Mouse (Mus musculus) spleen, adult 18-20 months (tissue): ENCODE data around the gene Pkp4.

ENCODE experiments used
- DNase-seq, 2 experiments: peaks; one replicate each; pipeline ENCODE4 v3.0.0; 2022; ENCODE audit warnings: mixed read lengths in 2 of 2

Pkp4 gene

GRCm38 (mm10) chr2:59219997-59220789 lies 59.5 kb downstream of the Pkp4 start:
- no peak for DNase-seq

- DNase-seq: no peak
These were observed 65.7 kb downstream of the Pkp4 start for GRCm38 (mm10) chr2:59226383-59226782.

- DNase-seq: no peak
These were observed 66.4 kb downstream of the Pkp4 start for GRCm38 (mm10) chr2:59227011-59227410.

GRCm38 (mm10) chr2:59227508-59228263 lies 67.0 kb downstream of the Pkp4 start:
- no peak for DNase-seq

GRCm38 (mm10) chr2:59229250-59229895 lies 68.7 kb downstream of the Pkp4 start:
- DNase-seq: no peak

DNA sequence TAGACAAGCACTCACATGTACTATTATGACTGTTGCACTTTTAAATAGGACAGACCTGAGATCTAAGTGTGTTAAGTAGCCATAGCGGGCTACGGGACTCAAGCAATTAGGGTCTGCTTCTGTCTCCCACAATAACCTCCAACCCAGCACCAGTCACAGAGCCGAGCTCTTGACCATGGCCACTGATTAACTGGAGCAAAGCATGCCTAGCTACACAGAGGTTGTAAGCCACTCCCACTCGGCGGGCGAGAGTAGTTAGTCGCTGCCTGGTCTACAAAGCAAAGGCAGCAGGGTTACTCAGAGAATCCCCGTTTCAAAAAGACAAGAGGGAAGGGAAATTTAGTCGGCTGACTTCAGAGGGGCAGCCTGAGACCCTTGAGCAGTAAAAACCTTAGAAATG lies 70.0 kb downstream of the Pkp4 start:
- DNase-seq: no peak

GRCm38 (mm10) chr2:59231514-59231913 lies 70.9 kb downstream of the Pkp4 start:
- no peak for DNase-seq

DNA sequence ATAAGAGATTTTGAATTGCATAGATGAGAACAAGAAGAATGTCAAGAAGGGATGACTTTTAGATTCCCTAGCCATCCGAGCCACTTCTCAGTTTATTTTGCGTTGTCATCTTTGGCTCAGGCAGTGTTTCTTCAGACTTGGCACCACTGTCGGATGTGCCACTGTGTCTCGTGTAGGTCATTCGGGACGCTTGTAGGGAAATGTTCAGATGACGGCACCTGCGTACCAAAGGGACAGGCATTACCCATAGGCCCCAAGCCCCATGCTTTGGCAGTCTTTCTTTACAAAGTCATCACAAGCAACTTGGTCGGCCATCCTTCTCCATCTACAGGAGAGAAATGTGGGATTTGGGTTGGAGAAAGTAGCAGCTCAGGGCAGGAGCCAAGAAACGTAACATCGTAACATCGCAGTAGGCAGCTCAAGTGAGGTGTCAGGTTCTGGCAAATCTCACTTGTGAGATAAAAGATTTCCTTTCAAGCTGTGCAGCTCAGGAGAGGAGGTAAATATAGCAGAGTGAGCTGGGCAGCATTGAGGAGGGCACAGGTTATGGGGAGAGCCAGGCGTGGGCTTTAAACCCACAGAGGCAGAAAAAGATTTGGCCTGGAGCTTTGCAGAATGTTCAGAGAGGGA lies 72.8 kb downstream of the Pkp4 start:
- no peak for DNase-seq

DNA sequence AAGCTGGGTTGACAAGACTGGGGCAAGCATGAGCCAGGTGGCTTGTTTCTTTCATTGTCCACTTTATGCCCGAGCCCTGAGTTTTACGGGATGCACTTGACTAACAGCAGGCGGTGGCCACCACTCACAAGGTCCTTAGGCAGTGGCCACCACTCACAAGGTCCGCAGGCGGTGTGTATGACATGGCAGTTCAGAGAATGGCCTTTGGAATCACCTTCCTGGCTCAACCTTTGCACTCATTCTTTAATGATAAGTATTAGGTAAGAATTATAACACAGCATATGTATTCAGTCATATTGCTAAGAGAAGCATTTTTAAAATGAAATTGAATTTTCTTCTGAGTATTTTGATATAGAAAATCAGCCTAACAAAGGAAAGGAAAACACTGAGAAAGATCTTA lies 73.3 kb downstream of the Pkp4 start:
- no peak for DNase-seq

DNA sequence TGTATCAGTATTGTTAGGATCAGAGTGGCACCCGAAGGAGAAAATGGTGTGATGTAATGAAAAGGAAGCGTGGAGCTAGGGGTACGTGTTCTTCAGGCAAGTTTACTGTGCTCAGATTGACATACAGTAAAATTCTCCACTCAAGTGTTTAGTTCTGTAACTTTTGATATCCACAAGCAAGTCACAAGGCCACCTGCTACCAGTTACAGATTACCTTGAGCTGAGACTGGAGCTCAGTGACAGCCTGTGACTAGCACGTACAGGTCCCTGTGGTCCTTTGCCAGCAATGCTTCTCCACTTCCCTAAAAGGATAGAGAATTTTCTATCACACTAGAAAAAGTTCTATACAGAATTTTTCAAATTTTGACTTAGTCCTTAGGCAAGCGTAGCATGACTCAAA lies 73.9 kb downstream of the Pkp4 start:
- no peak for DNase-seq

DNA sequence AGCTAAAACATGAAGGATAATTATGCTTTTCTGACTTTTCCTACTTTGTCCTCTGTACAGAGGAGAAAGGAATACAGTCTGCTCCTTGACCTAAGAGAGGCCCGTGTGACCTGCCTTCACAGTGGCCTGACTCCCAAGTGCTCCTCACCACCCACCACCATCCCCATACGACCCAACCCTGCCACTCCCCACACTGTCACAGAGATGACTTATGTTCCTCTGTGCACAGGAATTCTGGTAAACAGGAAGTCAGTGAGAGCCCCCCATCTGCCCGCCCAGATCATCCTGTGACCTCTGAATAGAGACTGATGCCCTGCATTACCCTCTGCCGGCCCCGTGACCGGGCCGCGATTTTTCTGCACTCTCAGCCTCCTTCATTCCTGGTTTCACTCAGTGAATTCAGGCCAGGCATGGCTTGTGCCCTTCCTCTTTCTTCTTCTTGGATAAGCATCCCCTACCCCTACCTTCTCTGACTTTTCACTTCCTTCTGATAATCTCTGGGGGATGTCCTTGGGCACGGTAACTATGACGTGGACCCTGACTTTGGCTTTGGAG lies 79.3 kb downstream of the Pkp4 start:
- DNase-seq: peak in 1 of 2 experiments; percentile 11

DNA sequence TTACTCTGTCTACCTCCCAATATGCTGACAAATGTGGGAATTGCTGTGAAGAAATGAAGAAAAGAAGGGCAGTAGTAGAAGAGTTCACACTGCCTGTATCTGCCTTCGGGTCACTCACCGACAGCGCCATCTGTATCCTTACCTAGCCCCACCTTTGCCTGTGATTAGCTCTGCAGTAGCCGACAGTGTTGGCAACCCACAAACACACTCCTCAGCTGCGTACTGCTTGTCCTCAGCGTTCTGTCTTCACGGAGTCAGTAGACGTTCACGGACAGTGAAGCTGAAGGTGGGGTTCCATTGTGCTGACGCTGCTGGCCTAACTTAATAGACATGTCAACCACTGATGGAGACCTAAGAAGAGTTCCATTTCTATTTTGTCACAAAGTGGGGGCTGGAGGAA lies 81.5 kb downstream of the Pkp4 start:
- no peak for DNase-seq

DNA sequence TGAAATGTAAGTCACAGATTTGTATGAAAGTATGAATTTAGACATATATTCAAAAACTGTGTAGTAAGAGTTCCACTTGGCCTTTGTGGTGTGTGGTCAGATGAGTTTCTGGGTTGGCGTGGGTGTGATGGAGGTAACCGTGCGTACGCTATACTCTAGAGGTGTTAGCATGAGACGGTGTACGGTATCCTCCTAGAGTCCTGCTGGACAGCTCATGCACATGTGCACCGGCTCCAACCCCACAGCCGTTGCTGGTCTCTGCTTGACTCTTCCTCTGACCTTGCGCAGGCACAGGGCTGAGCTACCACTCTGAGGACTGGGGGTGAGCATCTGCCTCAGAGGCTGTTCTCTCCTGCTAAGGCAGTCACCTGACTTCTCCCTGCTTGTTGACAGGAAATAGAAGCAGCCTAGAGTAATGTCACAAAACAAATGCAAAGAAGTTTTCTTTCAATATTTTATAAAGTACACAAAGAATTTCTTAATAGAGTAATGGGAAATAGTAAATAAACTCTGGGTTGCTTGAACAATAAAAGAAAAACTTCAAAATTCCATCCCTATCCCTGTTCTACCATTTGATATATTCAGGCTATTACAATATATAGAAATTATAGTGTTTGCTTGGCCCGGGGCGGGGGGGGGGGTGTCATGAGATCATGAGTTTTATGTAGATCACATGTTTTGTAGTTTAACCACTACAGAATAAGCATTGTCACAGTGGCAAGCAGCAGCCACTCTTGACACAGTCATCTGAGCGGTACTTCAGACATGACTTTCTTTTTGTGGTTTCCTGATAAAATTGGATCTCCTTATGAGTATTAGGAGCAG lies 83.8 kb downstream of the Pkp4 start:
- DNase-seq: no peak

GRCm38 (mm10) chr2:59245098-59245388 lies 84.4 kb downstream of the Pkp4 start:
- DNase-seq: no peak

DNA sequence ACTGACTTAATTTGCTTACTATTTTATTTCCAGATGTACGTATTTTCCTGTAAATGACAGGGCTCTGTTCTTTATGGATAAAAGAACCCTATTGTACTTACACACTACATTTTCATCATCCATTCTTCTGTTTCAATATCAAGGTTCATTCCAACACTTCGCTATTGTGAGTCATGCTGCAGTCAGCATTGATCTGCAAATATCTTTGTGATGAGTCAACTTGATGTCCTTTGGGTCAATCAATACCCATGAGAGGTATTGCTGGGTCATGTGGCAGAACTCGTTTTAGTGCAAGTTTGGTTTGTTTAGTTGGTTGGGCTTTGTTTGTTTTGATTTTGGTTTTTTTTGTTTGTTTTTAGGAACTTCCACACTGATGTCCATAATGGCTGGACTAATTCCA lies 88.2 kb downstream of the Pkp4 start:
- DNase-seq: no peak

DNA sequence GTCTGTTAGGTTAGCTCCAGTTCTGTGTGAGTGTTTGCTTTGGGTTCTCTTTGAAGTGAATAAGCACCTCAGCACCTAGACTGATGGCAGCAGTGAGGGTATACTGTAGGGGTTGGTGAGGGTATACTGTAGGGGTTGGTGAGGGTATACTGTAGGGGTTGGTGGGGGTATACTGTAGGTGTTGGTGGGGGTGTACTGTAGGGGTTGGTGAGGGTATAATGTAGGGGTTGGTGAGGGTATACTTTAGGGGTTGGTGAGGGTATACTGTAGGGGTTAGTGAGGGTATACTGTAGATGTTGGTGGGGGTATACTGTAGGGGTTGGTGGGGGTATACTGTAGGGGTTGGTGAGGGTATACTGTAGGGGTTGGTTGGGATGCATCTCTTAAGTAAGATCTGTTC lies 92.2 kb downstream of the Pkp4 start:
- DNase-seq: no peak

GRCm38 (mm10) chr2:59253435-59253834 lies 92.8 kb downstream of the Pkp4 start:
- DNase-seq: no peak

GRCm38 (mm10) chr2:59258821-59259231 lies 98.2 kb downstream of the Pkp4 start:
- no peak for DNase-seq

DNA sequence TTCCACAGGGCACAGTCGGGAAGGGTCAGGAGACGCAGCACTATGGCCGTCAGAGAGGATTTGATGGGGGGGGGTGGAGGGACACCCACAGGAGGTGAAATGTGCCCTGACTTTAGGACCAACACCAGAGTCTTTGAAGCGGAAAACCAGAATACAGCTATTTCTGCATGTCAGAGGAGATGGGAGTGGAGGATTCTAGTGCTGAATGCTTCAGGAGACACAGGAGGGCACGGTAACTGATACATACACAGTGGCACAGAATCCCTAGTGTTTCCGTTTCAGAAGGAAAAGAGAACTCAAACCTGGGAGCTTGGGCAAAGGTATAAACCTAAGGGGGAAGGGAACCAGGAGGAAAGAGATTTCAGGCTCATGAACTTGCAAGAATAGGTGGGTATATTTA lies 98.7 kb downstream of the Pkp4 start:
- no peak for DNase-seq

DNA sequence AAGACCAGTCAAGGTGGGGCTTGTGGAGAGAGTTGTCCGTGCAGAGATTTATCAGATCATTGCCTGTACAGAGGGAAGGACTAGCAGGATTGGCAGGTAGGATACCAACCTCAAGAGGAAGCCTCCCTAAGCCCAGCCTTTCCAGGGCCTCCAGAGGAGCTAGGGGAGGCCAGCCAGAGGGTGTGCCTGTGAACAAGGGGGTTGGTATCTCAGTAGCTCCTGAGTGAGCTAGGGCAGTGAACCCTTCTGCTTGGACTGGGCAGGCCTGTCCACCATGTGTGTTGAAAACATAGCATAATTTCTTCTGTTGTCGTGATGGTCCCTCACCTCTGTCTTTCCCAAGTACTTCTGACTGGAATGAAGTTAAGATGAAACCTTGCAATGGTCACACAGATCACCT lies 100.6 kb downstream of the Pkp4 start:
- no peak for DNase-seq

DNA sequence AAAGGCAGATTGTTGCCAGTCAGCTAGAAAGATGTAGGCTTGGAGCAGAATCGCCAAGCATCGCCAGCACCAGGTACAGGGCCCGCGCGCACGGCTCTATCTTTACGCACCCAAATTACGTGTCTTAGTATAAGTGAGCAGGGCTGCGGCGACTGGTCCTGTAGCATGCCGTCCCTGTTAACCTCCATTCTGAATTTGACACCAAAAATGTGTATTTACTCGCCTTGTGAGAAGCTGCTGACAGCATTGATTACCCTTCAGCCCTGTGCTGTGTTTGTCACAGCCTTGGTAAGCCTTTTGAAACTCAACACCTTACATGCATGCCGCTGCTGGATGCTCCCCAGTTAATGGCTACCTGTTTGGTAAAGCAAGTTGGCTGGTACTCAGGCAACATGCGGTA lies 105.8 kb downstream of the Pkp4 start:
- DNase-seq: no peak

- DNase-seq: no peak
These were observed 111.2 kb downstream of the Pkp4 start for GRCm38 (mm10) chr2:59271835-59272234.
